Mouse (Mus musculus) midbrain, postnatal 0 days (tissue): ENCODE measurements around the gene Mtg2. TPM values are rescaled to one million over a fixed set of nuclear protein-coding genes. Genes with fewer than 3 reads are reported as not detected.
A peak's percentile ranks its signal among the peaks of the same experiment; 100 is the strongest.

Source experiments
- ATAC-seq: fragments of 200-750 bp; cut with Nextera tagmentation; 2 replicates; pipeline ENCODE4 v1.8.0; 2017; ENCODE audit warnings: moderate number of reproducible peaks, mild to moderate bottlenecking, moderate TSS enrichment, moderate library complexity; ENCODE audit not compliant: low FRiP score
- DNase-seq: peaks from one replicate; pipeline ENCODE4 v3.0.0-alpha.2; 2015; ENCODE audit warnings: low spot score
- H3K27ac ChIP-seq: fragments of 300-500 bp; sonication (generic); 2 replicates; pipeline ENCODE4 v1.5.1; 2014; ENCODE audit warnings: low read depth, mild to moderate bottlenecking, low read length, mixed read lengths
- H3K27me3 ChIP-seq: fragments of 300-500 bp; sonication (generic); 2 replicates; pipeline ENCODE4 v1.6.1; 2014; ENCODE audit warnings: low read length, control low read depth, mixed read lengths; ENCODE audit not compliant: insufficient read depth
- H3K36me3 ChIP-seq: fragments of 300-500 bp; sonication (generic); 2 replicates; pipeline ENCODE4 v1.6.1; 2014; ENCODE audit warnings: low read length, control low read depth, mixed read lengths; ENCODE audit not compliant: insufficient read depth
- H3K4me1 ChIP-seq: fragments of 300-500 bp; sonication (generic); 2 replicates; pipeline ENCODE4 v1.6.1; 2014; ENCODE audit warnings: mild to moderate bottlenecking, control low read depth, antibody characterized with exemption, low read length, mixed read lengths; ENCODE audit not compliant: insufficient read depth
- H3K4me2 ChIP-seq: fragments of 300-500 bp; sonication (generic); 2 replicates; pipeline ENCODE4 v1.6.1; 2014; ENCODE audit warnings: low read depth, mild to moderate bottlenecking, low read length, mixed read lengths; ENCODE audit not compliant: poor library complexity, severe bottlenecking
- H3K4me3 ChIP-seq: fragments of 300-500 bp; sonication (generic); 2 replicates; pipeline ENCODE4 v1.5.1; 2014; ENCODE audit warnings: low read depth, mild to moderate bottlenecking, low read length, moderate library complexity
- H3K9ac ChIP-seq: fragments of 300-500 bp; sonication (generic); replicated peaks from 2 replicates; pipeline ENCODE4 v1.6.1; 2014; ENCODE audit warnings: mild to moderate bottlenecking, low read length, moderate library complexity, mixed read lengths; ENCODE audit not compliant: poor library complexity, severe bottlenecking
- H3K9me3 ChIP-seq: fragments of 300-500 bp; sonication (generic); 2 replicates; pipeline ENCODE4 v1.6.1; 2016; ENCODE audit warnings: low read length, control low read depth
- CTCF ChIP-seq: IDR thresholded peaks from 2 replicates; pipeline ENCODE4 v1.5.1; 2016; ENCODE audit warnings: antibody characterized with exemption, mild to moderate bottlenecking
- WGBS: fragments of 180-500 bp; shearing (Covaris S2); extraction: QIAGEN DNeasy Blood & Tissue Kit; methylation state at CpG from one replicate; pipeline ENCODE4 v1.1.7; 2014; 5-methylcytosine and 5-hydroxymethylcytosine counted together
- polyA plus RNA-seq: library from polyadenylated mRNA; unstranded; fragments of >200 nt; fragmentation: Nextera tagmentation; extraction: Ambion mirVana; gene quantifications from 2 replicates; pipeline ENCODE4 v1.2.1, GENCODE M21; 2015
- total RNA-seq: library from RNA; depleted of rRNA; stranded (reverse); fragments of >200 nt; gene quantifications from 2 replicates; pipeline ENCODE4 v1.2.3, GENCODE M21; 2014

The Mtg2 gene
- total and polyA plus RNA-seq, 2 experiments from 2014 or later: 18.0 to 27.3 TPM

DNA sequence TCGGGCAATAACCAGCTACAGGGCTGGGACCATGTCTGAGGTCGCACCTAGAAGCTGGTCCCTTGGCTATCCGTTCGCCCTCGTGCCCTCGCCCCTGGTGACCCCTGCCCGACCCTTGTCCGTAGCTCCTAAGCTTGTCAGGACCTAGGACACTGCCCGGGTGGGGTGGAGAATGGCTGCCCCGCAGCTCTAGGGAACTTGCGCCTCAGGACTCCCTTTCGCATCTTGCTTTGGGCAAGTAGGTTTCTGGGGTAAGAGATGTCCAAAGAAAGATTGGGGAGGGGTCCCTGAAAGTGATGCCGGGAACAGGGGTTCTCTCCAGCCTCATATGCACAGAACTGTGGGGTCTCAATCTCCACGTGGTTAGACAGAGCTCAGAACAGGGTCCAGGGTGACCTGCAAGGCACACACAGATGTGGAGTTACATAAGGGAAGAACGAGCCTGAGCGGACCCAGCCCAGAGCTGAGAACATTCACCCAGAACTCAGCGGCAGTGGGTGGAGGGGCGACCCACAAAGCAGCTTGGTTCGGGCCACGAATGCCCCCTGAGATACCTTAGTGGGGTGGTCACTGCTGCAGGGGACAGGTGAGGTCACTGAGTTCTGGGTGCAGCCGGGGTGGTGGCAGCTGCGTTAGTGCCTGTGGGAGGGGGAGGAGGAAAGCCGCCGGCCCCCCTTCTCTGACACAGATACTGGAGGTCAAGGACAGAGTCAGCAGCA is 34.4 kb downstream of the Mtg2 start:
- H3K27ac ChIP-seq: no peak overlapping the region
- no peak for TF ChIP-seq CTCF
- no peaks in the 10 kb centered on the region for H3K4me1 ChIP-seq
- peak overlapping the region; percentile 59 for H3K9ac ChIP-seq
- peak overlapping the region; percentile 58 for H3K4me3 ChIP-seq
- peak overlapping the region; percentile 93 for H3K4me2 ChIP-seq
- peaks cover 13% of the 10 kb centered on the region; the same call in 1 of the 2 replicates for H3K27me3 ChIP-seq
- DNase-seq: no peak
- no peak for ATAC-seq
- no peaks in the 10 kb centered on the region for H3K9me3 ChIP-seq
- WGBS: 7% methylated on average over 24 of the region's 24 CpGs
- H3K36me3 ChIP-seq: no peaks in the 10 kb centered on the region

GRCm38 (mm10) chr2:180105441-180106190 is 35.2 kb downstream of the Mtg2 start:
- no peak overlapping the region for H3K27ac ChIP-seq
- H3K36me3 ChIP-seq: no peaks in the 10 kb centered on the region
- H3K9ac ChIP-seq: no peak overlapping the region
- H3K9me3 ChIP-seq: no peaks in the 10 kb centered on the region
- ATAC-seq (no peak), DNase-seq (no peak)
- H3K4me1 ChIP-seq: no peaks in the 10 kb centered on the region
- no peak overlapping the region for H3K4me2 ChIP-seq
- H3K27me3 ChIP-seq: peaks cover 12% of the 10 kb centered on the region; the same call in 1 of the 2 replicates
- WGBS: 26% methylated on average over 8 of the region's 8 CpGs
- TF ChIP-seq CTCF: no peak
- H3K4me3 ChIP-seq: no peak overlapping the region

DNA sequence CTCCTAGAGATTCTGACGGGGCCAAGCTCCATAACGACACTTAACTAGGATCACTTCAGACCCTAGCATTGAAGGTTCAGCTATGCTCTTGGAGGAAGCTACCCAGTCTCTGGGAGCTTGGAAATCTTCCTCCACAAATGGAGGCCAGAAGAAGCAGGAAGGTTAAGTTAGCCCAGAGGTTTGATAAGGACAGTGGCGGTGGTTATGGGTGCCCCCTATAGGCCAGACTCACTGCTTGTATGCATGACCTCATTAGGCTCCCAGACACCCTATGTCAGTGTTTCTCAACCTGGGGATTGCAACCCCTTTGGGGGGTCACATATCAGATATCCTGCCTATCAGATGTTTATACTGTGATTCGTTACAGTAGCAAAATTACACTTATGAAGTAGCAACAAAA is 36.7 kb downstream of the Mtg2 start:
- DNase-seq: no peak
- no peaks in the 10 kb centered on the region for H3K9me3 ChIP-seq
- no peaks in the 10 kb centered on the region for H3K36me3 ChIP-seq
- no peak overlapping the region for H3K4me2 ChIP-seq
- TF ChIP-seq CTCF: peak; percentile 32
- H3K27me3 ChIP-seq: peaks cover 4% of the 10 kb centered on the region; the same call in 1 of the 2 replicates
- no peak overlapping the region for H3K27ac ChIP-seq
- 66% methylated on average over 4 of the region's 4 CpGs for WGBS
- H3K4me1 ChIP-seq: no peaks in the 10 kb centered on the region
- no peak overlapping the region for H3K9ac ChIP-seq
- no peak overlapping the region for H3K4me3 ChIP-seq
- no peak for ATAC-seq

DNA sequence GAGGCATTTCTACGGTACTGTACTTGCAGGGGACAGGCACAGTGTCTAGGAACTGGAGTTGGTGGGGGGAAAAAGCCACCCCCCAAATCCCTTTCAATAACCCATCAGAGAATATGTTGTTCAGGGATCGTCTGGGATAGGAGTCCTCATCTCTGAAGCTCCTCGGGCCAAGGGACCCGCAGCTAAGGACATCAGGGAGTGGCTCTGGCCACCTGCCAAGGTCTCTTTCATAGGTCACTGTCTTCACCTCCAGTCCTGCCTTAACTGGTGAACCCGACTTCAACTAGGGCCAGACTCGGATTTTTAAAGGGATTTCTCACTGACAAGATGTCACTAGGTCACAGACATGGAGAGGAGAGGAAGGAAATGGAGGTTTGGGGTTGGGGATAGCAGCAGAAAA is 37.9 kb downstream of the Mtg2 start:
- 77% methylated on average over 6 of the region's 6 CpGs for WGBS
- DNase-seq: no peak
- TF ChIP-seq CTCF: no peak
- H3K4me3 ChIP-seq: no peak overlapping the region
- H3K27ac ChIP-seq: no peak overlapping the region
- no peaks in the 10 kb centered on the region for H3K4me1 ChIP-seq
- H3K4me2 ChIP-seq: no peak overlapping the region
- H3K9me3 ChIP-seq: no peaks in the 10 kb centered on the region
- no peak overlapping the region for H3K9ac ChIP-seq
- ATAC-seq: no peak
- H3K27me3 ChIP-seq: peaks cover 4% of the 10 kb centered on the region; the same call in 1 of the 2 replicates
- H3K36me3 ChIP-seq: no peaks in the 10 kb centered on the region

DNA sequence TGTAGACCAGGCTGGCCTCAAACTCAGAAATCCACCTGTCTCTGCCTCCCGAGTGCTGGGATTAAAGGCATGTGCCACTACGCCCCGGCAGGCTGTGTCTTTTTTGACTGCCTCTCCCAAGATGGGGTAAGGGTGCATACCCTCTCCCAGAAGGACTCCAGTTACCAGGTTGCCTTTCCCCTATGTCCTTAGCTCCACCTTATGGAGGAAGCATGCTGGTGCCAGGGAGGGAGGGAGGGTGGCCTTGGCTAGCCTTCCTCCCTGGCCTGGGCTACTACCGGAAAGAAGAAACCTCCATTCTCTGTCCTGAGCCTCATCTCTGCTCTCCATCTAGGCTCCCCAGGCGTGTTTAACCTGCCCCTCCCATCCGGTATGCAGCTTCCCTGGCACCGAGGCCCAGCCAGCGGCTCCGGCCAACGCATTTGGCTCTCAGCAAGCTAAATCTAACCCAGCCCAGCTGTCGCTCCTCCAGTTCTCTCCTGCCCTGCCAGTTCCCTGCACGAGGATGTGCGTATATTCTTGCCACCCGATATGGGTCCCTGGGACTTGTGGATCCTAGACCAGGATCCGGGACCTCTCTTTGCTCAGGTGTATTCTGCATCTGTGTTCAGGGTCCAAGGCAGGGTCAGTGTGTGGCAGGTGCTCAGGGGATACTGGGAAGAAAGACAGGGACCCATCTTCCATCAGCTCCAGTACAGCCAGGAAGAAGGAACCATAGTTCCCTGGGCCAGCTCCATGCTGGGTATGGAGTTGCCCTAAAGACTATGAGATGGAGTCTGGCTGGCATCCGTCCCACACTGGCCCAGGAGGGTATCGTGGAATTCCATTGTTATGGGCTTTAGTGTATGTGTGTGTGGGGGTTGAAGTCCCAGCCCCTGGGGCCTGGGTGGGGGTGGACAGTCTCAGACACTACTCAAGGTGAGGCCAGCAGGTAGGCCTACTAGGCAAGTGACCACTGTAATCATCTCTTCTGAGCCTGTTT is 43.8 kb downstream of the Mtg2 start:
- DNase-seq (peak; percentile 80), ATAC-seq (no peak)
- no peak overlapping the region for H3K4me2 ChIP-seq
- H3K4me3 ChIP-seq: no peak overlapping the region
- no peak overlapping the region for H3K9ac ChIP-seq
- H3K36me3 ChIP-seq: no peaks in the 10 kb centered on the region
- no peaks in the 10 kb centered on the region for H3K27me3 ChIP-seq
- peak; percentile 39; the same call in 1 of the 2 replicates for TF ChIP-seq CTCF
- H3K27ac ChIP-seq: no peak overlapping the region
- H3K4me1 ChIP-seq: peaks cover 18% of the 10 kb centered on the region
- 54% methylated on average over 17 of the region's 17 CpGs for WGBS
- no peaks in the 10 kb centered on the region for H3K9me3 ChIP-seq
